Mouse (Mus musculus) gastrocnemius, adult 18-20 months (tissue): ENCODE measurements at regions not wholly inside any gene's neighbourhood (a gene's known extent, or its start where the extent isn't known, plus 50 kb on each side); places are given as distances from the start of the nearest gene placed in this dataset.
A peak's percentile ranks its signal among the peaks of the same experiment; 100 is the strongest.

ENCODE experiments used
- DNase-seq: peaks from one replicate; pipeline ENCODE4 v3.0.0; 2021; ENCODE audit warnings: low spot score

- DNase-seq: no peak
Observed at GRCm38 (mm10) chr7:50993707-50994106, 394.7 kb downstream of the 4933405O20Rik start.

- no peak for DNase-seq
Observed at GRCm38 (mm10) chr7:51041899-51042667, 443.1 kb downstream of the 4933405O20Rik start.

- DNase-seq: no peak
Observed at GRCm38 (mm10) chr7:51051496-51051895, 452.5 kb downstream of the 4933405O20Rik start.

- DNase-seq: no peak
Observed at GRCm38 (mm10) chr7:51068376-51068775, 442.5 kb upstream of the Ano5 start.

GRCm38 (mm10) chr7:51093774-51094173 is 417.1 kb upstream of the Ano5 start:
- no peak for DNase-seq

- no peak for DNase-seq
Observed at GRCm38 (mm10) chr7:51101166-51101565, 409.7 kb upstream of the Ano5 start.

- DNase-seq: no peak
Observed at GRCm38 (mm10) chr7:51140796-51141195, 370.0 kb upstream of the Ano5 start.

- DNase-seq: no peak
Observed at GRCm38 (mm10) chr7:51175211-51175610, 335.6 kb upstream of the Ano5 start.

GRCm38 (mm10) chr7:51215487-51216232 is 295.2 kb upstream of the Ano5 start:
- no peak for DNase-seq

GRCm38 (mm10) chr7:51216233-51216605 is 294.6 kb upstream of the Ano5 start:
- no peak for DNase-seq

GRCm38 (mm10) chr7:51221351-51221750 is 289.5 kb upstream of the Ano5 start:
- DNase-seq: no peak

GRCm38 (mm10) chr7:51221806-51222205 is 289.0 kb upstream of the Ano5 start:
- no peak for DNase-seq

GRCm38 (mm10) chr7:51227136-51227535 is 283.7 kb upstream of the Ano5 start:
- no peak for DNase-seq

GRCm38 (mm10) chr7:51234616-51235015 is 276.2 kb upstream of the Ano5 start:
- DNase-seq: no peak

GRCm38 (mm10) chr7:51247695-51248094 is 263.1 kb upstream of the Ano5 start:
- no peak for DNase-seq

- DNase-seq: no peak
Observed at GRCm38 (mm10) chr7:51254461-51254860, 256.4 kb upstream of the Ano5 start.

- DNase-seq: no peak
Observed at GRCm38 (mm10) chr7:51259160-51259831, 251.5 kb upstream of the Ano5 start.

GRCm38 (mm10) chr7:51264166-51264565 is 246.7 kb upstream of the Ano5 start:
- no peak for DNase-seq

- no peak for DNase-seq
Observed at GRCm38 (mm10) chr7:51265896-51266295, 244.9 kb upstream of the Ano5 start.

GRCm38 (mm10) chr7:51266879-51267278 is 243.9 kb upstream of the Ano5 start:
- no peak for DNase-seq

GRCm38 (mm10) chr7:51268743-51269142 is 242.1 kb upstream of the Ano5 start:
- DNase-seq: no peak

- DNase-seq: peak; percentile 24
Observed at GRCm38 (mm10) chr7:51270531-51271090, 240.2 kb upstream of the Ano5 start.
